ENCODE assay signal across 8 mouse cellular contexts in the genomic region with DNA sequence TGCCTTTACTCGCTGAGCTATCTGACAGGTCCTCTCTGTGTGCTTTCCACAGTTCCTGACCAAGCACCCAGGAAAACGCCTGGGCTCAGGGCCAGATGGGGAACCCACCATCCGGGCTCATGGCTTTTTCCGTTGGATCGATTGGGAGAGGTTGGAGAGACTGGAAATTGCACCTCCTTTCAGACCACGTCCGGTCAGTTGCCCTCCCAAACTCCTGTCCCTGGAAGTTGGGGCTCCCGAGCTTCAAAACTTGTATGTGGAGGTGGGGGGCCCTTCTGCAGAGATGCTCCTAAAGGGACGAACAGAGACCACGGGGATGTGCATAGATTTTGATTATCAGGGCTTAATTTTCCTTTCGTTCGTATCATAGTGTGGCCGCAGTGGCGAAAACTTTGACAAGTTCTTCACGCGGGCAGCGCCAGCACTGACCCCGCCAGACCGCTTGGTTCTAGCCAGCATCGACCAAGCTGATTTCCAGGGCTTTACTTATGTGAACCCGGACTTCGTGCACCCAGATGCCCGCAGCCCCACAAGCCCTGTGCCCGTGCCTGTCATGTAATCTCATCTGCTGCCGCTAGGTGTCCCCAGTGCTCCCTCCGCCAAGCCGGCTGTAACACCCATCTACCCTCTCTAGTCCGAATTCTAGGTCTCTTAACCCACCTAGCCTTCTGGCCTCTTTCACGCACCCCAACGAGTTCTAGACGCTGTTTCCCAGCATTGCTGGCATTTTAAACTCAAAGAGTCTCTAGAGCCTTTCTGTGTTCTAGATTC. TPM values are rescaled to one million over a fixed set of nuclear protein-coding genes. Genes with fewer than 3 reads are reported as not detected.
A peak's percentile ranks its signal among the peaks of the same experiment; 100 is the strongest.
DNase-seq lines count a peak whose midpoint lies in the region; ATAC-seq lines count a peak whose summit lies in the region.

No protein-coding gene starts in this region.

- ATAC-seq in common myeloid progenitor, adult 5-6 weeks (replicated peaks; ENCODE audit: low read depth, poor library complexity, severe bottlenecking) = peak; percentile 94
- ATAC-seq in megakaryocyte-erythroid progenitor cell, adult 5-6 weeks (replicated peaks; ENCODE audit: low FRiP score, low TSS enrichment, poor library complexity, severe bottlenecking) = peak; percentile 92

- peak; percentile 81 to 93 for DNase-seq in adrenal gland, adult (ENCODE audit: inconsistent age in 2 of 2, low spot score in 1 of 2)
- peak; percentile 80 for DNase-seq in gastrocnemius, postnatal 10 days
- peak; percentile 67 for DNase-seq in induced T-regulatory cell, adult 2 months (ENCODE audit: low read depth)
- peak; percentile 55 to 80 for DNase-seq in left cerebral cortex, adult 8-10 months (ENCODE audit: low spot score in 2 of 2)
- peak; percentile 84 for DNase-seq in right cerebral cortex, postnatal 14 days
- peak; percentile 64 to 79 for DNase-seq in urinary bladder, postnatal 4 days (ENCODE audit: low spot score in 2 of 2)

RNA-seq across cellular contexts. Expression of gene Cacng7, which starts 2.8 kb away (rescaled TPM):
- total RNA-seq in common myeloid progenitor, adult 5-6 weeks (2017) = not detected in 2 replicates
- 10 to 100 TPM in 1 of 2 experiments, 1 to 10 TPM in 1; 9.7 to 10.2 TPM for total RNA-seq in gastrocnemius, postnatal 10 days (2021)
- 100 to 1,000 TPM; 173 to 194 (median 181) TPM for total RNA-seq in left cerebral cortex, adult 8-10 months (2022)
- total RNA-seq in megakaryocyte-erythroid progenitor cell, adult 5-6 weeks (2014; fragmentation: Nextera tagmentation) = not detected in 2 replicates
- total RNA-seq in megakaryocyte-erythroid progenitor cell, adult 5-6 weeks (2017) = not detected in 2 replicates

RNA-seq across cellular contexts. Expression of gene Prkcg, which starts 41.0 kb away (rescaled TPM):
- not detected in 2 replicates for total RNA-seq in common myeloid progenitor, adult 5-6 weeks (2017)
- 1 to 10 TPM; 2.2 to 4.5 TPM for total RNA-seq in gastrocnemius, postnatal 10 days (2021)
- 100 to 1,000 TPM; 228 to 253 (median 241) TPM for total RNA-seq in left cerebral cortex, adult 8-10 months (2022)
- not detected in 2 replicates for total RNA-seq in megakaryocyte-erythroid progenitor cell, adult 5-6 weeks (2014; fragmentation: Nextera tagmentation)
- not detected in 2 replicates for total RNA-seq in megakaryocyte-erythroid progenitor cell, adult 5-6 weeks (2017)

RNA-seq across cellular contexts. Expression of gene Myadm, which starts 41.1 kb away (rescaled TPM):
- total RNA-seq in common myeloid progenitor, adult 5-6 weeks (2017) = 3.9 and 4.1 TPM in 2 replicates
- total RNA-seq in gastrocnemius, postnatal 10 days (2021) = 100 to 1,000 TPM in 1 of 2 experiments, 10 to 100 TPM in 1; 71.6 to 100 TPM
- total RNA-seq in left cerebral cortex, adult 8-10 months (2022) = 10 to 100 TPM; 42.1 to 50.5 (median 47.1) TPM
- total RNA-seq in megakaryocyte-erythroid progenitor cell, adult 5-6 weeks (2014; fragmentation: Nextera tagmentation) = 1.2 TPM in 1 of 2 replicates, not detected in the other
- 0.61 and 2.4 TPM in 2 replicates for total RNA-seq in megakaryocyte-erythroid progenitor cell, adult 5-6 weeks (2017)

Comparison
In these comparisons a context has a peak if more than half of its experiments do, and no peak if none do; other contexts are left out.
1. Peak in every context shown above with its lines: DNase-seq and ATAC-seq.
2. RNA of gene Cacng7, which starts 2.8 kb away (total RNA-seq): 173 to 194 TPM in left cerebral cortex, adult 8-10 months; 9.7 to 10.2 TPM in gastrocnemius, postnatal 10 days, not detected in common myeloid progenitor, adult 5-6 weeks and not detected in megakaryocyte-erythroid progenitor cell, adult 5-6 weeks; every median in the first group is over 10 times any median in the second.
3. RNA of gene Prkcg, which starts 41.0 kb away (total RNA-seq): 228 to 253 TPM in left cerebral cortex, adult 8-10 months; 2.2 to 4.5 TPM in gastrocnemius, postnatal 10 days, not detected in common myeloid progenitor, adult 5-6 weeks and not detected in megakaryocyte-erythroid progenitor cell, adult 5-6 weeks; every median in the first group is over 10 times any median in the second.